Mouse (Mus musculus) CH12.LX (cell line): ENCODE measurements around the gene Cntfr. TPM values are rescaled to one million over a fixed set of nuclear protein-coding genes. Genes with fewer than 3 reads are reported as not detected.

Experiments
- DNase-seq: peaks from one replicate; pipeline ENCODE4 v3.0.0-alpha.2; 2013; ENCODE audit errors: extremely low read depth
- H3K27ac ChIP-seq: 2 replicates; pipeline ENCODE4 v1.5.1; 2012; ENCODE audit warnings: low read depth, mild to moderate bottlenecking, control low read depth, moderate library complexity; ENCODE audit not compliant: insufficient read depth
- H3K27me3 ChIP-seq: replicated peaks from 2 replicates; pipeline ENCODE3; 2012; ENCODE audit warnings: inconsistent platforms
- H3K36me3 ChIP-seq, 2 experiments: replicated peaks in 1 of 2; 2 replicates each; pipeline versions ENCODE3 to v1.6.1; 2012; ENCODE audit warnings: inconsistent platforms in 1 of 2, low read length in 1 of 2, mild to moderate bottlenecking in 1 of 2, mixed read lengths in 1 of 2, moderate library complexity in 1 of 2; ENCODE audit not compliant: control insufficient read depth in 1 of 2, insufficient read depth in 1 of 2
- H3K4me1 ChIP-seq, 2 experiments: 2 replicates each; pipeline ENCODE4 v1.6.1; 2012; ENCODE audit warnings: inconsistent platforms in 1 of 2, moderate library complexity in 1 of 2; ENCODE audit not compliant: insufficient read depth in 2 of 2, control insufficient read depth in 1 of 2
- H3K4me2 ChIP-seq: 2 replicates; pipeline ENCODE4 v1.6.1; 2012; ENCODE audit warnings: low read depth, mild to moderate bottlenecking, control low read depth; ENCODE audit not compliant: poor library complexity, insufficient read depth, severe bottlenecking
- H3K4me3 ChIP-seq, 3 experiments: fragments of 150-350 bp in 1 of 3; sonication (generic) in 1 of 3; replicated peaks in 1 of 3; 2 replicates each; pipeline versions ENCODE3 to v1.5.1; 2011 to 2012; ENCODE audit warnings: low read depth in 2 of 3, low read length in 2 of 3, mild to moderate bottlenecking in 2 of 3, moderate library complexity in 2 of 3, control low read depth in 1 of 3, improper control_type of control experiment in 1 of 3, inconsistent platforms in 1 of 3, mixed read lengths in 1 of 3; ENCODE audit not compliant: poor library complexity in 1 of 3
- H3K79me2 ChIP-seq: replicated peaks from 2 replicates; pipeline ENCODE4 v1.6.1; 2012; ENCODE audit warnings: mild to moderate bottlenecking, moderate library complexity; ENCODE audit not compliant: control insufficient read depth, poor library complexity, insufficient read depth, severe bottlenecking; ENCODE audit errors: extremely low read depth
- H3K9ac ChIP-seq: 2 replicates; pipeline ENCODE4 v1.6.1; 2012; ENCODE audit warnings: low read depth, mild to moderate bottlenecking, control low read depth, moderate library complexity; ENCODE audit not compliant: insufficient read depth
- H3K9me3 ChIP-seq: replicated peaks from 2 replicates; pipeline ENCODE3; 2012; ENCODE audit warnings: low read length, inconsistent platforms, mixed read lengths
- CHD2 ChIP-seq: IDR thresholded peaks from 2 replicates; pipeline ENCODE4 v1.6.1; 2011; ENCODE audit warnings: low read length, improper control_type of control experiment
- CTCF ChIP-seq, 2 experiments: IDR thresholded peaks in 1 of 2; conservative IDR thresholded peaks in 1 of 2; 2 replicates each; pipeline ENCODE4 v1.5.1; 2011 to 2012; ENCODE audit warnings: low read depth in 2 of 2, low read length in 2 of 2, improper control_type of control experiment in 1 of 2, inconsistent platforms in 1 of 2, mild to moderate bottlenecking in 1 of 2, moderate library complexity in 1 of 2
- ELF1 ChIP-seq: IDR thresholded peaks from 2 replicates; pipeline ENCODE4 v1.6.1; 2014; ENCODE audit warnings: low read depth, mild to moderate bottlenecking, inconsistent platforms, low read length, improper control_type of control experiment
- ETS1 ChIP-seq: conservative IDR thresholded peaks from 2 replicates; pipeline ENCODE4 v1.6.1; 2012; ENCODE audit warnings: low read depth, mild to moderate bottlenecking, inconsistent platforms, low read length, improper control_type of control experiment, moderate library complexity
- HCFC1 ChIP-seq: IDR thresholded peaks from 2 replicates; pipeline ENCODE4 v1.6.1; 2012; ENCODE audit warnings: low read depth, mild to moderate bottlenecking, inconsistent platforms, low read length, improper control_type of control experiment
- IRF4 ChIP-seq: IDR thresholded peaks from 2 replicates; pipeline ENCODE4 v1.6.1; 2014; ENCODE audit warnings: low read depth, mild to moderate bottlenecking, inconsistent platforms, low read length, improper control_type of control experiment
- JUN ChIP-seq: IDR thresholded peaks from 2 replicates; pipeline ENCODE4 v1.6.1; 2011; ENCODE audit warnings: low read depth, mild to moderate bottlenecking, low read length, improper control_type of control experiment, moderate library complexity; ENCODE audit not compliant: insufficient read depth
- KAT2A ChIP-seq: IDR thresholded peaks from 2 replicates; pipeline ENCODE4 v1.6.1; 2012; ENCODE audit warnings: low read length, improper control_type of control experiment, inconsistent platforms; ENCODE audit not compliant: insufficient replicate concordance
- MEF2A ChIP-seq: IDR thresholded peaks from 2 replicates; pipeline ENCODE4 v1.6.1; 2014; ENCODE audit warnings: low read depth, mild to moderate bottlenecking, inconsistent platforms, low read length, improper control_type of control experiment, borderline replicate concordance
- MYC ChIP-seq: IDR thresholded peaks from 2 replicates; pipeline ENCODE4 v1.6.1; 2011; ENCODE audit warnings: low read depth, mild to moderate bottlenecking, improper control_type of control experiment, low read length
- POLR2A ChIP-seq: IDR thresholded peaks from 2 replicates; pipeline ENCODE4 v1.6.1; 2011; ENCODE audit warnings: low read depth, mild to moderate bottlenecking, improper control_type of control experiment, low read length
- RCOR1 ChIP-seq: conservative IDR thresholded peaks from 2 replicates; pipeline ENCODE4 v1.6.1; 2012; ENCODE audit warnings: low read depth, mild to moderate bottlenecking, inconsistent platforms, low read length, improper control_type of control experiment
- SMC3 ChIP-seq: IDR thresholded peaks from 2 replicates; pipeline ENCODE4 v1.6.1; 2011; ENCODE audit warnings: low read depth, low read length, improper control_type of control experiment
- UBTF ChIP-seq: IDR thresholded peaks from 2 replicates; pipeline ENCODE4 v1.6.1; 2012; ENCODE audit warnings: low read depth, mild to moderate bottlenecking, inconsistent platforms, low read length, improper control_type of control experiment, moderate library complexity
- USF1 ChIP-seq: IDR thresholded peaks from 2 replicates; pipeline ENCODE4 v1.6.1; 2014; ENCODE audit warnings: low read depth, mild to moderate bottlenecking, inconsistent platforms, low read length, improper control_type of control experiment
- ZC3H11A ChIP-seq: IDR thresholded peaks from 2 replicates; pipeline ENCODE4 v1.6.1; 2012; ENCODE audit warnings: low read depth, mild to moderate bottlenecking, inconsistent platforms, low read length, improper control_type of control experiment
- ZMIZ1 ChIP-seq: IDR thresholded peaks from 2 replicates; pipeline ENCODE4 v1.6.1; 2012; ENCODE audit warnings: low read depth, mild to moderate bottlenecking, inconsistent platforms, low read length, improper control_type of control experiment
- dilution Hi-C: fragments of 300-500 bp; cut with MboI; formaldehyde crosslinking; loops from 2 replicates; pipeline ENCODE4 v1.14.3; 2020; ENCODE audit warnings: low sequenced_read_pairs; ENCODE audit not compliant: extremely low pct_unique_long_range_greater_than_20kb, extremely low pct_ligation_motif_present
- in situ Hi-C: fragments of 300-500 bp; cut with MboI; formaldehyde crosslinking; loops from 3 replicates; pipeline ENCODE4 v1.14.3; 2019; ENCODE audit warnings: low sequenced_read_pairs, low pct_ligation_motif_present, low pct_unique_long_range_greater_than_20kb, mixed read lengths
- polyA plus RNA-seq: library from polyadenylated mRNA; unstranded; fragments of >175 nt; gene quantifications from 2 replicates; pipeline ENCODE4 v1.2.1, GENCODE M21; 2012; ENCODE audit warnings: low read depth; ENCODE audit not compliant: insufficient read length
- total RNA-seq, 2 experiments: library from RNA; depleted of rRNA; stranded (reverse); fragments of 300-350 nt in 1 of 2; fragments of >200 nt in 1 of 2; gene quantifications; 2 replicates each; pipeline ENCODE4 v1.2.3; 2012 to 2014

Cntfr gene
- total and polyA plus RNA-seq, 3 experiments: not detected

GRCm38 (mm10) chr4:41659556-41659955 is 37.3 kb downstream of the Cntfr start:
- TF ChIP-seq MEF2A (no peak), UBTF (no peak), KAT2A (no peak), ZMIZ1 (no peak), IRF4 (no peak), USF1 (no peak), CHD2 (no peak), ETS1 (no peak), HCFC1 (no peak), ELF1 (no peak), ZC3H11A (no peak), POLR2A (no peak)
- no peak overlapping the region for H3K4me3 ChIP-seq
- H3K4me1 ChIP-seq: peaks cover 2 to 8% of the 10 kb centered on the region in 2 experiments; a peak in 3 of 4 replicates
- H3K36me3 ChIP-seq: no peaks in the 10 kb centered on the region
- H3K27me3 ChIP-seq: peaks cover 93% of the 10 kb centered on the region
- in situ Hi-C loops (loop anchor here (10.0 kb wide), 1 partner anchor 55 kb away; no protein-coding TSS in a partner anchor), dilution Hi-C loops (no loop called here)
- no peaks in the 10 kb centered on the region for H3K9me3 ChIP-seq
- DNase-seq: no peak
- H3K4me2 ChIP-seq: no peak overlapping the region
- H3K27ac ChIP-seq: no peak overlapping the region
- H3K9ac ChIP-seq: no peak overlapping the region
- no peaks in the 10 kb centered on the region for H3K79me2 ChIP-seq

GRCm38 (mm10) chr4:41658566-41659384 is 38.1 kb downstream of the Cntfr start:
- Histone ChIP-seq H3K9ac (no peak overlapping the region), H3K36me3 (no peaks in the 10 kb centered on the region), H3K9me3 (no peaks in the 10 kb centered on the region), H3K79me2 (no peaks in the 10 kb centered on the region), H3K4me3 (no peak overlapping the region), H3K4me2 (no peak overlapping the region), H3K27ac (no peak overlapping the region), H3K27me3 (peaks cover 92% of the 10 kb centered on the region), H3K4me1 (peaks cover 0 to 5% of the 10 kb centered on the region in 2 experiments; a peak in 1 of 4 replicates)
- dilution Hi-C loops (no loop called here), in situ Hi-C loops (loop anchor here (10.0 kb wide), 1 partner anchor 54 kb away; no protein-coding TSS in a partner anchor)
- no peak for TF ChIP-seq MYC
- TF ChIP-seq CTCF (conservative IDR thresholded peaks at IDR 0.05 in 1 of 2, IDR thresholded peaks at IDR 0.05 in 1 of 2; ENCODE audit: low read depth in 2 of 2, low read length in 2 of 2): no peak
- no peak for TF ChIP-seq MEF2A
- TF ChIP-seq RCOR1: no peak
- TF ChIP-seq JUN: no peak
- TF ChIP-seq SMC3: no peak
- DNase-seq: no peak
